Mouse (Mus musculus): ENCODE measurements around the gene Gpt2.

Gene Gpt2

DNA sequence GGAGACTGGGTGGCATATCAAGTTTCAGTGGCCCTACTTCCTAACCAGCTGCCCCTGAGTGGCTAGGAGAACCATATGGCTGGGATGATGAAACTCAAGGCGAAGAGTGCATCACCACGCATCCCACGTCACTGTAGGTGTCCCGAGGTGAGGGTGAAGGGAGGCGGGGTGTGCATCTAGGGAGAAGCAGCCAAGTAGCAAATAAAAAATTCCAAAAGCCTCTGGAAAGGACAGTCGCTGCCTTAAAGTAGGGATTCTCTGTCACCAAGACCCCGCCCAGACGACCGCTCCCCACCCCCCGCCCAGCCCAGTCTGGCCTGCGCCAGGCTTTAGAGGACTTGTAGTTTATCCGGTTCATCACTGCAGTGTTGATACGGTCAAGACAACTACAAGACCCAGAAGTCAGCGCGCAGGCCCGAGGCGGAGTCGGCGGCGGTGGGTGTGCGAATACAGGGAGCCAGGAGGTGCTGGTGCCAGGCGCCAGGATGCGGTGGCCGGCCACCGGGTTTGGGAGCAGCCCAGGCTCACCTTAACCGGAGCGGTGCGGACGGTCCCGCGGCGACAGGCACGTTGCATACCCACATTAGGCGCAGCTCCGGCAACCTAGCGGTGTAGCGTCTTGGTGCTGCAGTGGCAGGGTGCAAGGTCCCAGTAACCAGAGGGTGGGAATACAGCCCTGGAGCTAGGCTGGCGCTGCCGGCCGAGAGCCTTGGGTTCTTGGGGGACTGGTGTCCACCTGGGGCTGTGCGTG, at the start of gene Gpt2:
Gpt2 (plus strand) TSS at position 452 of the 751 bp plus-strand sequence.
- DNase-seq (ENCODE audit: extremely low read depth, insufficient read length, low spot score) = peak; percentile 98

DNA sequence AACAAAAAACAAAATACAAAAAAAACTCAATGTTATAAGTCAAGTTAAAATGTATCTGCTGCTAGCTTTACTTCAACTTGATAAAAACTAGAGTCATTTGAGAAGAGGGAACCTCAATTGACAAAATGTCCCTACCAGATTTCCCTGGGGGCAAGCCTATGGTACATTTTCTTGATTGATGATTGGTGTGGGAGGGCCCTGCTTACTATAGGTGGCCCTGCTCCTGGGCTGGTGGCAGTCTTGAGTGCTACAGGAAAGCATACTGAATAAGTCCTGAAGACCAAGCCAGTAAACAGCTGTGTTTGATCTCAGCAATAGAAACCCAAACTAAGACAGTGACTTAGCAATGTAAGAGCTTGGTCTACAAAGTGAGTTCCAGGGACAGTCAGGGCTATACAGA, 48.3 kb upstream of the Gpt2 start:
- no peak for DNase-seq (ENCODE audit: extremely low read depth, insufficient read length, low spot score)

DNA sequence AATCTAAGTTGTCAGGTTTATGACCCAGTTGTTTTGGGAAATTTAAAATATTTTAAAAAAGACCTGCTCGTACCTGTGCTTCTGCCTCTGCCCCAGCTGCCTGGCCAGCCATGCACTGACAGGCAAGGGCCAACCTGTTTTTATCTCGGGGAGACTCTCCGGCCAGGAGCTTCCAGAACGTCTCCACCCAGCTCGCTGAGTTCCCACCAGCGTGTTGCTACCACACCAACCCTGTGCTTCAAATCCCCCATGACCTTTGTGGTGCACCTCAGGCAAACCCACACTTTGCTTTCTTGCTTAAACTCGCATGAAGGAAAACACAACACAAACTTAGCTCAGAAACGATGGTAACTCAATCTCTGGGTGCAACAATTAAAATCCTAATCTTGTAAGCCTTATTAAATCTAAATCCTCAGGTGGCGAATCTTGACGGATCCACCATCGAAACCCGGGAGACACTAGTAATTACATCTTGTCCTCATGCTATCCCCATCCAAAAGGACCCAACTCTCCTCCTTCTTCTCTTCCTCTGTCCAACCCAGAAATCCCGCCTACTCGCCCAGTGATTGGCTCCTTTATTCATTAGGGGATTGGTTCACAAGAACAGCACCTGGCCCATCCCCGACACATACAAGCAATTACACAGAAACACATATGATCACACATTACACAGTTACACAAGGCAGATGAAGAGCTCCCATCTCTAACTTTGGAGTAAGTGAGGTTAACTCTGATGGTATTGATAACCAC, 46.3 kb upstream of the Gpt2 start:
- no peak for DNase-seq (ENCODE audit: extremely low read depth, insufficient read length, low spot score)

DNA sequence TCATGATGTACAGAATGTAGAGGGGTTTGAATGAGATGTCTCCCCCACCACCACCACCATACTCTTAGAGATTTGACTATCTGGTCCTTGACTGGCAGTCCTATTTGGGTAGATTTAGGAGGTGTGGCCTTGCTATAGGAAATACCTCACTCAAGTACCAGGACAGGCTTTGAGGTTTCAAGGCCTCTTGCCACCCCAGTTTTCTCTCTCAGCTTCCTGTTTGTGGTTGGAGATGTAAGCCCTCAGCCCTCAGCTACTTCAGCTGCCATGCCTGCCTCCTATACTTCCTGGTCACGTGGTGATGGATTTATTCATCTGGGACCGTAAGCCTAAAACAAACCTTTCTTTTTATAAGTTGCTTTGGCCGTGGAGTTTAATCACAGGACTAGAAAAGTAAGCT, 42.0 kb upstream of the Gpt2 start:
- DNase-seq (ENCODE audit: extremely low read depth, insufficient read length, low spot score) = no peak

DNA sequence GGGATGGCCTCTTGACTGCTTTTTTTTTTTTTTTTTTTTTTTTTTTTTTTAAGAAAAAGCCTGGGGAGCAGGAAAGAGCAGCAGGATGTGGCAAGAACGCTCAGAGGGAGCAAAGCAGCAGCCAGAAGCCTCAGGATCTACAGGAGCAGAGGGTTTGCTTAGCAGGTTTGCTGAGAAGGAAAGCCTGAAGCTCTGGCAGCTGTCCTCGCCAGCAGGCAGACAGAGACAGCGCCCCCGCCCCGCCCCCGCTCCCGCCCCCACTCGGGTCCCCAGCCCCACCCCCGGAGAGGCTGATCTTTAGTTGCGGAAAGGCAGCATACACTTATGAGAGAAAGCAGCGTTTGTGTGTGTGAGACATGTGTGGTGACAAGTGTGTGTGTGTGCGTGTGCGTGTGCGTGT, 40.0 kb upstream of the Gpt2 start:
- DNase-seq (ENCODE audit: extremely low read depth, insufficient read length, low spot score) = no peak

DNA sequence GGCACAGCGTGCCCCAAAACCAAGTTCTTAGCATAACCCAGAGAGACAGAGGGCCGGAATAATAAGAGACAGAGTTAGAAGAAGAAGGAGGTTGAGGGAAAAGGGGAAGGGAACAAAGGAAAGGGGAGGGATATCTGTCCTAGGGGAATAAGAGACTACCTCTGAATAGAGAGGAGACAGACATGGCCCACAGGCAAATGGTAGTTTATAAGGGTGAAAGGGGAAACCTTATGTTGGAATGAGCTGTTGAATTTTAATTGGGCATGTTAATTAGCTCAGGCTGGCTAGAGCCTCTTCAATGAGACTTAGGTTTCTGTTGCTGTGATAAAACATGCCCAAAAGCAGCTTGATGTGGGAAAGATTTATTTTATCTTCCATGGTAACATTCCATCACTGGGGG, 39.1 kb upstream of the Gpt2 start:
- DNase-seq (ENCODE audit: extremely low read depth, insufficient read length, low spot score) = no peak

DNA sequence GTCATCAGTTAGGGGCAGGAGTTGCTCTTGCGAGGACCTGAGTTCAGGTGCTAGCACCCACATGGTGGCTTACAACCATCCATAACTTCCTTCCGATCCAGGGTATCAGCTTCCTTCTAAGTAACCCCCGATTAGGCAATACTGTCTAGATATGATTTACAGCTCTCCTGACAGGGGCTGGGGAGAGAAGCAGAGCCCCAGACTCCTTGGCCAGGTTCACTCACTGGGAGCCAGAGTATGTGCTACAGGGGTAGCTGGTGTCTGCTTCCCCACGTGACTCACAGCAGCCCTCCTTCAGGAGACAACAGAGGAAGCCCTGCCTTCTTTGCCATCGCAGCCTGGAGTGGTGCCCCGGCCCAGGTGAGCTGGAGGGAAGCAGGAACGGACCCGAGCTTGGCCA, 37.6 kb upstream of the Gpt2 start:
- DNase-seq (ENCODE audit: extremely low read depth, insufficient read length, low spot score) = no peak

DNA sequence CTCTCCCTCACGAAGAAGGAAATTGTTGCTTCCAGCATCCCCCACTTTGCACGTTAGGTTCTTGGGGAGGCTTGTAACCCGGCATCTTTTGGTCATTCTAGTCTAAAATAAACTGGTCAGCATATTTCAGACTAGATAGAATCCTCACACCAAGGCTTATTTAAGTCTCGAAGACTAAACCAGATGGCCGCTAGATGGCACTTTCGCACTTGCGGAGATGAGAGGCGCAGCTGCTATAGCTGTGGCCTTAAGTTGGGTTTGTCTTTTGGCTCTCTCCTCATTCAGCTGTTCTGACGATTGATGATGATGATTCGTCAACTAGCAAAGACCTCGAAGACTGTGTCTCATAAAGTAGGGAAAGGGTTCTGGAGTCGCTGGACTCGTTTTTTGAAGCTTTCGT, 35.8 kb upstream of the Gpt2 start:
- peak; percentile 30 for DNase-seq (ENCODE audit: extremely low read depth, insufficient read length, low spot score)

DNA sequence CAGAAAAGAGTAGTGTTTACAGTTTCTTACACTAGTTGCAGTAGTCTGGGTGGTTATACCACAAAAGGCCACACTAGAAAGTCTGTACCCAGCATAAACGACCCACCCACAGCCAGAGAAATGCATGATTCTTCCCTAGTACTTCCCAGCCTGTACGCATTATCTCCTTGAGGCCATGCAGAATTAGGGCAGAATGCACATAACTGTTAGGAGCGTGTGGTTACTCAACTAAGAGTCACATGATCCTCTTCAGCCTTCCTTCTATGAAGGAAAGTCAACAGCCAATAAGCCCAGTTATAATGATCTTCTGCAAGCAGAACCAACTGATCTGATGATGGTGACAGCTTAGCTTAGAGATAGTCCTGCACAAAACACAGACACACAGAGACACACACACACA, 32.8 kb upstream of the Gpt2 start:
- DNase-seq (ENCODE audit: extremely low read depth, insufficient read length, low spot score) = no peak

DNA sequence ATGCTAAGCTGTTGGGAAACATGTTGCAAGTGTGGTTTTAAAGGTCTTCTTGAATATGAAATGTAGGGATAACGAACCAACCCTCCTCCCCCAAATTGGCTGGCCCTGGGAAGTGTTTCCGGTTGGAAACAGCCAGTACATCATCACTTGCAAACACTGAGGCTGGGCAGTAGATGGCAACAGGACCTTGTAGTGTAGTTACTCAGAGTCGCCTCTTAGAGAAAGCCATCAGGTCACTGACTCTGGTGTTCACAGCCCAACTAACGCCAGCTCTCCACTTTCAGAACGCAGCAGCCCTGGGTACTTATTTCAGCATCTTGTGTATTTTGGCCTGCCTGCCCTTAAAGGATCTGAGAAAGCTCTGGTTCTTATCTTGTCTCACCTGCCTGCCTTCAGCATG, 31.6 kb upstream of the Gpt2 start:
- no peak for DNase-seq (ENCODE audit: extremely low read depth, insufficient read length, low spot score)

DNA sequence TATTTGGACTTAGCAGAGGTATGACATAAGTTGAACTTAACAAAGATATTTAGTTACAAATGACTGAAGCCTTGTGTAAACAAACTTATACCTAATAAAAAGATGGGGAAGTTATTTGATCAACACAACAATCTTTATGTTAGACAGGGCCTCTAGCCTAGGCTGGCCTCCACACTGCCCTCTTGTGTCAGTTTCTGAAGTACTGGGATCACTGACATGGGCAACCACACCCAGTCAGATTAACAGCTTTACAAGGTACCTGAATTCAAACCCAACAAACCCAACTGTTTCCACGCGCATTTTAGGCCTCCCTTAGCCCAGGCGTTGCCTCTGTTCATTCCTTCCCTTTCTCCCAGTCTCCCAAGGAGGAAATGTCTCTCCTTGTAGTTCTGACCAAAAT, 31.0 kb upstream of the Gpt2 start:
- DNase-seq (ENCODE audit: extremely low read depth, insufficient read length, low spot score) = no peak

DNA sequence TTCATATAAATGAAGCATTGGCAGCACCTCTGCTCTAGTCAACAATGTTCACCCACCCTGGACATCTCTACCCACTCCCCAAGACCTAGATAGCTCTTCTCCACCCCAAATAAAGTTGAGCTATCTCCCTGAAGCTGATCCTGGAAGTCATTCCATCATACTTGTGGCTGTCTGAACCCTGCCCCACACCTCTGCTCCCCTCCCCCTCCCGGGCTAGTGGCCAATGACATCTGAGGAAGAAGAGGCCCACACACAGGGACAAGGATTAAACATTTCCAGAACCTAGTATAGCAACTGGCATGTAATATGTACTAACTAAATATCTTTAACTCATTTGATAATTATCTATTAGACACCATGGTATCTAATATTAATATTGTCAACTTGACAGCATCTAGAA, 29.9 kb upstream of the Gpt2 start:
- DNase-seq (ENCODE audit: extremely low read depth, insufficient read length, low spot score) = no peak

DNA sequence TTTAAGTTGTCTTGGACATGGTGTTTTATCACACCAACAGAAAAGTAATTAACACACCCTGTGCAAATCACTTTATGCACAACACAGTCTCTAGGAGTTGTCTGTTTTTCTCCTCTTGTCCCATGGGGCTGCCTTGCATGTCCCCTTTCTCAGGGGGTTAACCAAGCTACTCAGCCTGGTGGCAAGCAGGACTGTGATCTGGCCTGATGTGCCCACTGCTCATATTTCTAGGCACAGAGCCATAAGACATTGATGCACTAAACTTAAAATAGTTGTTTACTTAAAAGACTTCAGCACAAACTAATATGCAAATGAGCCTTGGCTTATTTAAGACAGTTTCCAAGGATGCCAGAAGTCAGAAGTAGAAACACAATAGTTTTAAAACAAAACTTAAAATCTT, 28.1 kb upstream of the Gpt2 start:
- DNase-seq (ENCODE audit: extremely low read depth, insufficient read length, low spot score) = no peak

DNA sequence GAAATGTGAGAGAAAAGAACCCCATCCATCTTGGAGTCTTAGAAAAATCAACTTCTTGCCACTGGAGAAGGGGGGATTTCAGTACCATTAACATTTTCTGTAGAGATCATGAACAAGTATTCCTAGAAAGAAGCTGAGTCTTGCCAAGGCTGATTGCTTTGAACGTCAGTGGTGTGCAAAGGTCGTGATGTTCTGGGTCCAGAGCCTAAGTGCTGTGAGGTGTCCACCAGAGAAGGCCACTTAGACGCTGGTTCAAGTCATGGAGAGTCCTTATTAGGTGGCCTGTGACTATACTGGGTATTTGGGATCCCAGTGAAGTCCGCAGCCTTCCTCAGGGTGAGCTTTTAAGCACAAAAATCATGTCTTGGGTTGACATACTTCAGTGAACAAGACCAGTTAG, 26.3 kb upstream of the Gpt2 start:
- DNase-seq (ENCODE audit: extremely low read depth, insufficient read length, low spot score) = no peak

DNA sequence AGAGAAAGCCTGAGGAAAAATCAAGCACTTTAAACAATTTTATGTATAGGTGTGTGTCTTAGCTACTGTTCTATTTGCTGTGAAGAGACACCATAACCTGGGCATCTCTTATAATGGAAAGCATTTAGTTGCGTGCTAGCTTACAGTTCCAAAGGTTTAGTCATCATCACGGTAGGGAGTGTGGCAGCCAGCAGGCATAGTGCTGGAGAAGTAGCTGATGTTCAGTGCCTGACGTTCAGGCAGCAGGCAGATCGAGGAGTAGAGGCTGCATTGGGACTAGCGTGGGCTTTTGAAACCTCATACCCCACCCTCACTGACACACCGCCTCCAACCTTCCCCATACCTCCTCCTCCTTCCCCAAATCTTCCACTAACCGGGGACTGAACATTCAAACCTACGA, 21.6 kb upstream of the Gpt2 start:
- DNase-seq (ENCODE audit: extremely low read depth, insufficient read length, low spot score) = no peak

DNA sequence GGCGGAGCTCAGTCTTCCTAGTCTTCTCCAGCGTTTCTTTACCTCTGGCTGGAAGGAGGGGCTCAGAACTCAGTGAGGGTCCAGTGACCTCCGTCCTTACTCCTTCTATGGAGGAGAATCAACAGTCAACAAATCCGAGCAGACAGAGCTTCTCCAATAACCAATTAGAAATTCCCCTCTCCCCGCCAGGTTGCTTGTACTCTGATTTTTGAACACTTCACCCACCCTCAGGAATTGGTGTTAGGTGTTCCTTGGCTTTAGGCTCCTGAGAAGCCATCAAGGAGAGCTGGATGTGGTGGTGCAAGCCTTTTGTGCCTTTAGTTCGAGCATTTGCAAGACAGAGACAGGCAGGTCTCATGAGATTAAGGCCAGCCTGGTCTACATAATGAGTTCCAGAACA, 19.6 kb upstream of the Gpt2 start:
- no peak for DNase-seq (ENCODE audit: extremely low read depth, insufficient read length, low spot score)

DNA sequence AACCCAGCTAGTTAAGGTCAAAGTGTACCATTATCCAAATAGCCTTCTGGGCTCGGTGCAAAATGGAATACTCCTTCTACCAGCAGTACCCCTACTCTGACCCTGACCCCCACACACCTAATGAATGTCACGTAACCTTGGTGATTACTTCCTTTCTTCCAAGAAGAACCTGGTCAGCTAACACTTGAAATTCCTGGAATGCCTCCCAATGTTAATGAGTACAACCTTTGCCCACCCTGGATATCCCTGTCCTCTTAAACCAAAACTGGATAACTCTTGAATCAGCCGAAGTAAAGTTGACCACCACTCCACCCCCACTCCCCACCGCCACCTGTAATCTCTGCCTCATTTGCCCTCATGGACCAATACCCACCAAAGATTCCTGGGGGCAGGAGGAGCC, 19.1 kb upstream of the Gpt2 start:
- DNase-seq (ENCODE audit: extremely low read depth, insufficient read length, low spot score) = no peak

DNA sequence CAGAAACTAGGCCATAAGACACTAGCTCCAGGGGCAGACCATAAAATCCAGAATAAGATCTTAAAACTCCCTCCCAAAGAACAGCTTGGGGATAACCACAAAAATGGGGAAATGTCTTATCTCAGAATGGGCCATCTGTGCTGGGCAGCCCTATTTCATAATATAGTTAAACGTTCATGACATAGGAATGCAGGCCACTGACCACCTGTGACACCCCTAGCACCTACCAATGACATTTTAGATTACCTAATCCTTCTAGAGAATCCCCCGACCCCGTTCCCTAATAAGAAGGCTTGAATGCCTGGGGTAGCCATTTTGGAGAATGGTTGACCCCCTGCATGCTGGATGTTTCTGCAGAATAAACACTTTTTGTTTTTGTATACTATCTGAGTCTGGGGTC, 17.5 kb upstream of the Gpt2 start:
- DNase-seq (ENCODE audit: extremely low read depth, insufficient read length, low spot score) = no peak

DNA sequence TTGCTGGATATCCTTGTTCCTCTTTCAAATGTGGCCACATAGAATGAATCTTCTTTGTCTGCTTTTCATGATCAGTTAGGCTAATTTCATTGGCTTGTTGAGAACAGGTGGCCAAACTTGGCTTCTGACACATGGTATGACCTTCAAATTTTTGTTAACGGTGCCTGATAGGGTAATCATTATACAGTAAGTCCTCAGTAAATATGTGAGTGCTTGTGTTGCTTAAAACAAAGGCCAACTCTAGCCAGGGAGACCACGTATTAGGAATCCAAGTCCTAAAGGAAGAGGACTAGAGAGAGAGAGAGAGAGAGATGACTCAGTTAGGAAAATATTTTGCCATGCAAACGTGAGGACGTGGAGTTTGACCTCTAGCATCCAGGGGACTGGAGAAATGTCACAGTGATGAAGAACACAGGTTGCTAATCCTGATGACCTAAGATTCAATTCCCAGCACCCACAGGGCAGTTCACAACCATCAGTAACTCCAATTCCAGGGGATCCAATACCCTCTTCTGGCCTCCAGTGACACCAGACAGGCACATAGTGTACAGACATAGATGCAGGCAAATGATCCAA, 15.3 kb upstream of the Gpt2 start:
- no peak for DNase-seq (ENCODE audit: extremely low read depth, insufficient read length, low spot score)

DNA sequence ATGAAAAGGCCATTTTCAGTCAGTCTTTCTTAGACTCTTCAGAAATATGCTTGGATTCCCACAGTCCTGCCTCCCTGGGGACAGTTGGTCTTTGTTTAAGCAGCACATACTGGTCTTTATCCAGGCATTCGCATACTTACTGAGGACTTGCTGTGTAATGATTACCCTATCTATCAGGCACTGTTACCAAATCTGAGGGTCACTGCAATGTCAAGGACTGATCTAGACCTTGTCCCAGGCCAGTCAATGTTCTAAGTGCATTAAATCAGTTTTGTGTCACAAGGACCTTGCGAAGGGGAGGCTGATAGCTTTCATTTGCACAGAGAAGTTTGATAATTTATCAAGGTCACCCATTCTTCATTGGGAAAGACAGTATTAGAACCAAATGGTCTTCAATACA, 14.0 kb upstream of the Gpt2 start:
- DNase-seq (ENCODE audit: extremely low read depth, insufficient read length, low spot score) = no peak

DNA sequence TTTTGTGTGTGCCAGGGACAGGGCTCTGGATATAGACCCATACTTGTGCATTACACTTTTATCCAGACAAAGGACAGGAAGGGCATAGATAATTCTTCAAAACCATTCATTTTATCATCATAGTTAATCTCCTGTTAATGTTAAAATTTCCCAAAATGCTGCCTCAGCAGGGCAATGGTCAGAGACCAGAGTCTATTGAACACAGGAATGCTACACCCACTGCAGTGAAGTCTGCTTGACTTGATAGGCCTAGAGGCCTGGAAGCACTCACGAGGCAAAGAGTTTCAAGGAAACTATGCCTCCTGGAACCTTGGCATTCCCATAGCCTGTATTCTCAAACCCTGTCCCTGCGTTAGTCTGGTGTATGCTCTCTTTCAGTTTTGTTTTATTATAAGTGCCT, 12.7 kb upstream of the Gpt2 start:
- no peak for DNase-seq (ENCODE audit: extremely low read depth, insufficient read length, low spot score)

DNA sequence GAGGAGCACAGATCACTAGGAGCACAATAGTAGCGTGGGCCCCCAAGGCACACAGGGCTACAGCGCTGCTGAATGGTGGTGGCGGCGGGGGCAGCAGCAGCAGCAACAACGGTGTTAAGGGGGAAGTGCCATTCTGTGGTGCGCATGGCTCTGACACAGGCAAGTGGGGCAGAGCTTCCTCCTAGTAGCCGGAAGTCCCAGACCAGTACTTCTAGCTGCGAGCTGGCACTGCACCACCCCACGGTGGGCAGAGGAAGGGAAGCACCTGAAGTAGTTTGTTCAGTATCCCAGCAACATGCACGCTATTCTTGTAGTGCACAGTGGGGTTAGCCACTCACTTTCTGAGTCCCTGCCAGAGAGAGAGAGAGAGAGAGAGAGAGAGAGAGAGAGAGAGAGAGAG, 10.5 kb upstream of the Gpt2 start:
- no peak for DNase-seq (ENCODE audit: extremely low read depth, insufficient read length, low spot score)

Measured in 3134 (cell line).